Mouse (Mus musculus) E14TG2a.4 (cell line): ENCODE data around the gene Gli1.

ENCODE experiments used
- CTCF ChIP-seq: conservative IDR thresholded peaks from 2 replicates; pipeline ENCODE4 v1.5.1; 2014; ENCODE audit warnings: low read length
- POU5F1 ChIP-seq: IDR thresholded peaks from 2 replicates; pipeline ENCODE4 v1.6.1; 2014; ENCODE audit warnings: low read length, borderline replicate concordance

- no peak for TF ChIP-seq CTCF
- no peak for TF ChIP-seq POU5F1
Observed at GRCm38 (mm10) chr10:127323131-127323855, 18.5 kb downstream of the Gli1 start.
